Mouse (Mus musculus) lung, embryonic 14.5 days (tissue): ENCODE measurements at regions not wholly inside any gene's neighbourhood (a gene's known extent, or its start where the extent isn't known, plus 50 kb on each side); places are given as distances from the start of the nearest gene placed in this dataset.

Experiments used
- ATAC-seq: fragments of 200-750 bp; cut with Nextera tagmentation; 2 replicates; pipeline ENCODE4 v1.8.0; 2017; ENCODE audit warnings: mild to moderate bottlenecking, moderate TSS enrichment, moderate library complexity; ENCODE audit not compliant: insufficient read depth
- DNase-seq: peaks from one replicate; pipeline ENCODE4 v3.0.0-alpha.2; 2015
- H3K27ac ChIP-seq: fragments of 300-500 bp; sonication (generic); 2 replicates; pipeline ENCODE4 v1.5.1; 2014; ENCODE audit warnings: low read depth, mild to moderate bottlenecking, moderate library complexity
- H3K27me3 ChIP-seq: fragments of 300-500 bp; sonication (generic); 2 replicates; pipeline ENCODE4 v1.6.1; 2014; ENCODE audit warnings: low read length, control low read depth; ENCODE audit not compliant: insufficient read depth
- H3K36me3 ChIP-seq: fragments of 300-500 bp; sonication (generic); 2 replicates; pipeline ENCODE4 v1.6.1; 2014; ENCODE audit warnings: control low read depth; ENCODE audit not compliant: insufficient read depth
- H3K4me1 ChIP-seq: fragments of 300-500 bp; sonication (generic); 2 replicates; pipeline ENCODE4 v1.6.1; 2014; ENCODE audit warnings: antibody characterized with exemption, control low read depth; ENCODE audit not compliant: insufficient read depth
- H3K4me2 ChIP-seq: fragments of 300-500 bp; sonication (generic); 2 replicates; pipeline ENCODE4 v1.6.1; 2014; ENCODE audit warnings: mild to moderate bottlenecking
- H3K4me3 ChIP-seq: fragments of 300-500 bp; sonication (generic); 2 replicates; pipeline ENCODE4 v1.5.1; 2014; ENCODE audit warnings: low read depth, low read length
- H3K9ac ChIP-seq: fragments of 300-500 bp; sonication (generic); 2 replicates; pipeline ENCODE4 v1.6.1; 2014
- H3K9me3 ChIP-seq: fragments of 300-500 bp; sonication (generic); 2 replicates; pipeline ENCODE4 v1.6.1; 2016; ENCODE audit warnings: low read depth, low read length, control low read depth
- CTCF ChIP-seq: IDR thresholded peaks from 2 replicates; pipeline ENCODE4 v1.5.1; 2016; ENCODE audit warnings: antibody characterized with exemption, low read depth
- WGBS: fragments of 180-500 bp; shearing (Covaris S2); extraction: QIAGEN DNeasy Blood & Tissue Kit; methylation state at CpG from one replicate; pipeline ENCODE4 v1.1.7; 2014; 5-methylcytosine and 5-hydroxymethylcytosine counted together

GRCm38 (mm10) chr15:39998063-39998462 is 136.1 kb upstream of the 9330182O14Rik start:
- no peak; the same call in 1 of the 2 replicates for ATAC-seq

DNA sequence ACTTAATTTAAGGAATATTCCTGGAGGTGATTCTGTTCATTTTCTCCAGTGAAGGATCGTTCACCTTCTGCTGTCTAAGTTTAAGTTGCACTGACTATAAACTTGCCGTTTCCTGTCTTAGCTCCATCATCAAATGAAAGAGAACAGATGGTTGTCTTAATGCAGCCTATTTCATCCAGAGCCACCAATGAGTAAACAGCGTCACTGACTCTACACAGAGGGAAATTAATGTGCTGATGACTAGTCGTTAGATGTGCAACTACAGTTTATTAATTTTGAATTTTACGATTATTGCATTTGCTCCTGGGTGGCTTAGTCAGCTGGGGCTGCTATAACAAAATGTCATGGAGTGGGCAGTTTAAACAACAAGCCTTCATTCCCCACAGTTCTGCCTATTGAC is 134.1 kb upstream of the 9330182O14Rik start:
- ATAC-seq, result peak; percentile 70; the same call in 1 of the 2 replicates
- Histone ChIP-seq H3K4me3 (no peak overlapping the region), H3K27ac (no peak overlapping the region), H3K4me1 (0 out of 2 replicates have a peak, but pooled peaks cover 3% of the 10 kb centered on the region), H3K9me3 (no peaks in the 10 kb centered on the region), H3K36me3 (no peaks in the 10 kb centered on the region), H3K27me3 (no peaks in the 10 kb centered on the region), H3K9ac (no peak overlapping the region), H3K4me2 (no peak overlapping the region)
- 40% methylated on average over 5 of the region's 5 CpGs for WGBS
- no peak for TF ChIP-seq CTCF
- peak; percentile 42 for DNase-seq

More at GRCm38 (mm10) chr15:39998063-39998462, 136.1 kb upstream of the 9330182O14Rik start:
- no peaks in the 10 kb centered on the region for H3K9me3 ChIP-seq
- no peak for TF ChIP-seq CTCF
- H3K27ac ChIP-seq, result no peak overlapping the region
- 0 out of 2 replicates have a peak, but pooled peaks cover 3% of the 10 kb centered on the region for H3K4me1 ChIP-seq
- no peaks in the 10 kb centered on the region for H3K27me3 ChIP-seq
- 46% methylated on average over 5 of the region's 5 CpGs for WGBS
- DNase-seq, result peak; percentile 12
- no peak overlapping the region for H3K4me3 ChIP-seq
- no peak overlapping the region for H3K9ac ChIP-seq
- no peak overlapping the region for H3K4me2 ChIP-seq
- H3K36me3 ChIP-seq, result no peaks in the 10 kb centered on the region

- ATAC-seq, result peak; percentile 62; the same call in 1 of the 2 replicates
Measured at GRCm38 (mm10) chr15:40005096-40005495, 129.1 kb upstream of the 9330182O14Rik start.

GRCm38 (mm10) chr15:40007844-40008243 is 126.3 kb upstream of the 9330182O14Rik start:
- no peaks in the 10 kb centered on the region for H3K27me3 ChIP-seq
- no peaks in the 10 kb centered on the region for H3K9me3 ChIP-seq
- TF ChIP-seq CTCF, result no peak
- H3K9ac ChIP-seq, result no peak overlapping the region
- no peaks in the 10 kb centered on the region for H3K4me1 ChIP-seq
- H3K27ac ChIP-seq, result no peak overlapping the region
- no peak overlapping the region for H3K4me3 ChIP-seq
- ATAC-seq (no peak; the same call in 1 of the 2 replicates), DNase-seq (peak; percentile 36)
- no peaks in the 10 kb centered on the region for H3K36me3 ChIP-seq
- H3K4me2 ChIP-seq, result no peak overlapping the region
- WGBS, result 7% methylated on average over 5 of the region's 5 CpGs

More at GRCm38 (mm10) chr15:40005096-40005495, 129.1 kb upstream of the 9330182O14Rik start:
- WGBS, result 64% methylated on average over 16 of the region's 16 CpGs
- DNase-seq, result peak; percentile 62
- H3K27me3 ChIP-seq, result no peaks in the 10 kb centered on the region
- no peak overlapping the region for H3K9ac ChIP-seq
- no peak for TF ChIP-seq CTCF
- no peak overlapping the region for H3K4me2 ChIP-seq
- H3K36me3 ChIP-seq, result no peaks in the 10 kb centered on the region
- H3K4me3 ChIP-seq, result no peak overlapping the region
- no peaks in the 10 kb centered on the region for H3K9me3 ChIP-seq
- no peaks in the 10 kb centered on the region for H3K4me1 ChIP-seq
- H3K27ac ChIP-seq, result no peak overlapping the region

- no peak for DNase-seq
- H3K27ac ChIP-seq, result no peak overlapping the region
- no peaks in the 10 kb centered on the region for H3K9me3 ChIP-seq
- no peak overlapping the region for H3K9ac ChIP-seq
- TF ChIP-seq CTCF, result no peak
- H3K36me3 ChIP-seq, result no peaks in the 10 kb centered on the region
- no peak overlapping the region for H3K4me3 ChIP-seq
- WGBS, result 90% methylated on average over 3 of the region's 3 CpGs
- no peaks in the 10 kb centered on the region for H3K27me3 ChIP-seq
- H3K4me2 ChIP-seq, result no peak overlapping the region
- H3K4me1 ChIP-seq, result 0 out of 2 replicates have a peak, but pooled peaks cover 5% of the 10 kb centered on the region
- no peak for ATAC-seq
Measured at GRCm38 (mm10) chr15:40013833-40014232, 120.3 kb upstream of the 9330182O14Rik start.

DNA sequence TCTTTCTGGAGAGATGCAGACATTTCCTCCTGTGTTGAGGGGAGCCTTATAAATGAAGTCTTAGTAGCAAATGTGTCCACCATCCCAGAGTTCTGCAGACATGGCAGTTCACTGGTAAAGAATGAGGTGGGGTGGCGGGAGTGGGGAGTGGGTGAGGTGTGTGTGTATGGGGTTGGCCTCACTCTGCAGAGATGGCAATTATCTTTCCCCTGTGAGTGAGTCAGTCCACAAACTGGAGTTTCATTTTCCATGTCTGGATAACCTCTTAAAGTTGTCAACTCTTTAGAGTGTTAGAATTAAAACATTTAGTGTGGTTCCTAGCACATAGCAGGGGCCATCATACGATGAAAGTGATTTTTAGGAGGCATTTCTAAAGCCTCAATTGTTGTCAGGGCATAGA is 117.1 kb upstream of the 9330182O14Rik start:
- no peak overlapping the region for H3K27ac ChIP-seq
- H3K4me1 ChIP-seq, result peaks cover 9% of the 10 kb centered on the region
- ATAC-seq (no peak), DNase-seq (no peak)
- no peaks in the 10 kb centered on the region for H3K9me3 ChIP-seq
- TF ChIP-seq CTCF, result no peak
- no peak overlapping the region for H3K9ac ChIP-seq
- no peaks in the 10 kb centered on the region for H3K27me3 ChIP-seq
- H3K4me3 ChIP-seq, result no peak overlapping the region
- WGBS, result 72% methylated on average over 2 of the region's 2 CpGs
- no peak overlapping the region for H3K4me2 ChIP-seq
- no peaks in the 10 kb centered on the region for H3K36me3 ChIP-seq

DNA sequence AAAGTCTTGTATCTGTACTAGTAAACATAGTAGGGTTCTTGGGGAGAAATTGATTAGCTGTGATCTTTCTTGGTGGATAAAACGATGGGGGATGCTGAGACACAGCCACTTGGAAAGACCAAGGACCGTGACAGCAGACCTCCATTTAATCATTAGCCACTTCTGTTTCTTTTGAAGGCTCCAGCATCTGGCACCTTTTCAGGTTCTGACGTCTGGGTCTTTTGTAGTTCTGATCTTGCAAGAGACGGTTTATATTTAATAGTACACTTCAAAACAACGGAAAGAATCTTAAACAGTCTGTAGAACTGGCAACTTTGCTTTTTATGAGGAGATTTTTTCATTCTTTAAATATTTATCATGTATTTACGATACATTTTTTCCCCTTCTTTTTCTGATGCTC is 116.6 kb upstream of the 9330182O14Rik start:
- 10% methylated on average over 6 of the region's 6 CpGs for WGBS
- Histone ChIP-seq H3K27ac (0 out of 2 replicates have a peak overlapping the region, but pooled peaks have one; percentile 58), H3K4me2 (peak overlapping the region; percentile 49)

More for the DNA sequence above, 116.6 kb upstream of the 9330182O14Rik start:
- DNase-seq (peak; percentile 85), ATAC-seq (peak; percentile 56)
- no peak overlapping the region for H3K4me3 ChIP-seq
- H3K36me3 ChIP-seq, result no peaks in the 10 kb centered on the region
- H3K4me1 ChIP-seq, result peaks cover 9% of the 10 kb centered on the region
- H3K9ac ChIP-seq, result no peak overlapping the region
- H3K27me3 ChIP-seq, result no peaks in the 10 kb centered on the region
- no peaks in the 10 kb centered on the region for H3K9me3 ChIP-seq
- TF ChIP-seq CTCF, result no peak
